Mouse (Mus musculus) brain, embryonic 14.5 days (tissue): ENCODE data around the gene Gm47959. TPM values are rescaled to one million over a fixed set of nuclear protein-coding genes. Genes with fewer than 3 reads are reported as not detected.
"Not testable (repeated sequence)": the region's sequence is repeated elsewhere in the genome, so short reads cannot be mapped to it uniquely, and the experiment has no call there.

Source experiments
- DNase-seq: peaks from one replicate; pipeline ENCODE4 v3.0.0-alpha.2; 2011; ENCODE audit warnings: low read depth
- CTCF ChIP-seq: fragments of 200-500 bp; IDR thresholded peaks from 2 replicates; pipeline ENCODE4 v1.5.1; 2012; ENCODE audit warnings: inconsistent platforms, mild to moderate bottlenecking, moderate library complexity, borderline replicate concordance; ENCODE audit not compliant: insufficient read depth, insufficient read length; ENCODE audit errors: extremely low read depth
- POLR2A ChIP-seq: fragments of 200-500 bp; IDR thresholded peaks from 2 replicates; pipeline ENCODE4 v1.6.1; 2012; ENCODE audit warnings: mild to moderate bottlenecking, inconsistent platforms, borderline replicate concordance; ENCODE audit not compliant: poor library complexity, insufficient read depth, insufficient read length, severe bottlenecking; ENCODE audit errors: extremely low read depth
- polyA plus RNA-seq: library from polyadenylated mRNA; depleted of rRNA; stranded (reverse); fragments of >200 nt; gene quantifications from 2 replicates; pipeline ENCODE4 v1.2.3, GENCODE M21; 2012; rRNA removed

Gene Gm47959
- polyA plus RNA-seq, result not detected in 2 replicates

DNA sequence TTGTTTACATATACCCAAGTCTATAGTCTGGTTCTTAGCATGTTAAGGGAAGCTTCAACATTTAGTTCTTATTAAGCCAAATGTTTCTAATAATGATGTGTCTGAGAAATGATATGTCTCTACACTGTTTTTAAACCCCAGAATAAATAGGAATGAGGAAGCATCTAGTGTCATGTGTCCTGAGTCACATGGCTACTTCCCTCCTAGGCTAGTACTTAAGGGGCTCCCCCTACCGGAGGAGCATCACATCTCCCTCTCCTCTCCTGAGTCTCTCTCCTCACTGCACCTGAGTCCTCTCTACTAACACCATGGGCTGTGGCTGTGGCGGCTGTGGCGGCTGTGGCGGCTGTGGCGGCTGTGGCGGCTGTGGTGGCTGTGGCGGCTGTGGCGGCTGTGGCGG, at the start of gene Gm47959:
Gene Gm47959 (plus strand): TSS at position 243 of the 400 bp plus-strand sequence.
- not testable (repeated sequence) for DNase-seq

DNA sequence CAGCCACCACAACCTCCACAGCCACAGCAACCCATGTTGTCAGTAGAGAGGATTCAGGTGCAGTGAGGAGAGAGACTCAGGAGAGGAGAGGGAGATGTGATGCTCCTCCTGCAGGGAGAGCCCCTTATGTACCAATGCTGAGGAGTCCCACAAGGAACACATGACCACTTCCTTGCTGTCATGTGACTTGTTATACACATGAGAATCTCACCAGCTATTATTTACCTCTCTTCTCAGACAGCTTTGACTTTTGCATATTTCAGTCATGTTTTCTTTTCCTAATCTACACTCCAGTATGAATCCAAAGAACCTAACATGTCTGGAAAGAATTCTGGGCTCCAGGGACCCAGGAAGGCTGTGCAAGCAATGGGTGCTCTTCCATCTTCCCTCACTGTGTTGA, 44.4 kb upstream of the Gm47959 start, which contains the start of gene Gm7544:
Gene Gm7544 (minus strand): TSS at position 101 of the 400 bp plus-strand sequence.
- DNase-seq, result not testable (repeated sequence)

DNA sequence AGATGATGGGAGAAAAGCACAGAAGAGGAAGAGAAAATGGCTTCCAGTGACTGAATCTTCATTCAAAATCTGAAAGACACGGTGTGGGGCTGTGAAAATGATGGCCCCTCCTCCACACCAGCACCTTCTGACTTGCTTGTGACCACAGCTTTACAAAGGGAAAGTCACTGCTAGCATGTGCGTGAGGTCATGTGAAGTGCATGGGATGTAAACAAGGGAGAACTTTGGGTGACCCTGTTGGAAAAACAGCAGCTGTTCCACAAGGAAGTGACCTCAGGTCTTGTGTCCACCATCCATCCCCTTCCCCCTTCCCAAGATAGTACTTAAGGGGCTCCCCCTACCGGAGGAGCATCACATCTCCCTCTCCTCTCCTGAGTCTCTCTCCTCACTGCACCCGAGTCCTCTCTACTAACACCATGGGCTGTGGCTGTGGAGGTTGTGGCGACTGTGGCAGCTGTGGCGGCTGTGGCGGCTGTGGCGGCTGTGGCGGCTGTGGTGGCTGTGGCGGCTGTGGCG, 40.4 kb upstream of the Gm47959 start, which contains the start of gene Gm47955:
Gene Gm47955 (plus strand): TSS at position 417 of the 516 bp plus-strand sequence.
- TF ChIP-seq CTCF, result no peak
- TF ChIP-seq POLR2A, result no peak

GRCm38 (mm10) chr1:82966413-82966812, 33.9 kb upstream of the Gm47959 start:
- TF ChIP-seq POLR2A (no peak), CTCF (no peak)
- no peak for DNase-seq

More for the DNA sequence above, 40.4 kb upstream of the Gm47959 start, which contains the start of gene Gm47955:
- DNase-seq, result no peak

DNA sequence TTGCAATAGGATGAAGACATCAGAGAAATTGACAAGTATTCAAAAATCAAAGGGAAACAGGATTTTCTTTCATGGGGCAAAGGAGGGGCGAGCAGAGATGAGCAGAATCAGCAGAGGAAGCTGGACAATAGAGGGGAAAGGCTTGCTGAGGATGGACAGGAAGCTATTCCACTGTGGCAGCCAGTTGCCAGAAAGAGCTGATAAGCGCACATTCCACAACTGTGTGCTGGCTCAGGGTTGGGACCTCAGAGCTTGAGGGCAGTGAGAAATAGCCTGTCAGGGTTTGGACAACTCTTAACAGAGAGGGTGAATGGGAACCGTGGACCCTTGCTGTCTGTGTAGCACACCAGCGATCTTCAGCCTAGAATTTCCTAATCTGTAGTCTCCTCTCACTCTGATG, 28.3 kb upstream of the Gm47959 start:
- no peak for TF ChIP-seq CTCF
- TF ChIP-seq POLR2A, result no peak

GRCm38 (mm10) chr1:82973244-82973643, 27.1 kb upstream of the Gm47959 start:
- DNase-seq, result no peak
- TF ChIP-seq POLR2A, result no peak
- no peak for TF ChIP-seq CTCF

More for the DNA sequence above, 28.3 kb upstream of the Gm47959 start:
- no peak for DNase-seq

- TF ChIP-seq CTCF (no peak), POLR2A (no peak)
- peak; percentile 5 for DNase-seq
Observed at GRCm38 (mm10) chr1:82973901-82974300, 26.4 kb upstream of the Gm47959 start.

- DNase-seq, result no peak
Observed at GRCm38 (mm10) chr1:82974342-82974741, 26.0 kb upstream of the Gm47959 start.

GRCm38 (mm10) chr1:82975750-82976149, 24.6 kb upstream of the Gm47959 start:
- DNase-seq, result no peak
- TF ChIP-seq POLR2A (no peak), CTCF (no peak)

More at GRCm38 (mm10) chr1:82974342-82974741, 26.0 kb upstream of the Gm47959 start:
- TF ChIP-seq POLR2A (no peak), CTCF (no peak)

GRCm38 (mm10) chr1:82977840-82978239, 22.5 kb upstream of the Gm47959 start:
- DNase-seq, result no peak
- TF ChIP-seq POLR2A, result no peak
- TF ChIP-seq CTCF, result no peak

- DNase-seq, result no peak
- no peak for TF ChIP-seq POLR2A
- no peak for TF ChIP-seq CTCF
Observed at GRCm38 (mm10) chr1:82986738-82987137, 13.6 kb upstream of the Gm47959 start.

DNA sequence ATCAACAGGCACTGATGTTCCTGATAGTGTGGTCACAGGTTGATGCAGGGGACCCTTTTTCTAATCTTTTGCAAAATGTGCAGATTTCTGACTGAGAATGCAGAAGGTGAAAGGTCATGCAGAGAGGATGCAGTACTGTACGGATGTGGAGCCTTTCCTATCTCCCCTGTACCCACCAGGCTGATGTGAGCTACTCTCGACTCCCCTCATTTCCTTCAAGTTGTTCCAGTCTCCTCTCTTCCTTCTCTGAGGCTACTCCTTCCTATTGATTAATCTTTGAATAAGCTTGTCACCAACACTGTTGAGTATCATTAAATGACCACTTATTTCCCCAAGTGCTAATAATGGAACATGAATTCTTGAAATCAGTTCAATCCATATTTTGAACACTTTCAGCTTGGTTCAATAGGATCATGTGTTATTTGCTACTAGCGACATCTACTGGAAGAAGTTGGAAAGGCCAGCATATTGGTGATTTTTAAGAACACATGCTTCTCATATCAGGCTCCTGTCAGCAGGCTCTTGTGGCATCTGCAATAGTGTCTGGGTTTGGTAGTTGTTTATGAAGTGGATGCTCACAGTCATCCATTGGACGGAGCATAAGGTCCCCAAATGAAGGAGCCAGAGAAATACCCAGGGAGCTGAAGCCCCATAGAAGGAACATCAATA, 12.7 kb upstream of the Gm47959 start:
- peak; percentile 89 for DNase-seq
- peak; percentile 43; the same call in 1 of the 2 replicates for TF ChIP-seq CTCF
- TF ChIP-seq POLR2A, result no peak
